Mouse (Mus musculus): ENCODE measurements around the gene Wdr24. TPM values are rescaled to one million over a fixed set of nuclear protein-coding genes. Genes with fewer than 3 reads are reported as not detected.

Gene Wdr24
- polyA plus RNA-seq, 1 experiment from 2014 or later = 30.7 TPM

DNA sequence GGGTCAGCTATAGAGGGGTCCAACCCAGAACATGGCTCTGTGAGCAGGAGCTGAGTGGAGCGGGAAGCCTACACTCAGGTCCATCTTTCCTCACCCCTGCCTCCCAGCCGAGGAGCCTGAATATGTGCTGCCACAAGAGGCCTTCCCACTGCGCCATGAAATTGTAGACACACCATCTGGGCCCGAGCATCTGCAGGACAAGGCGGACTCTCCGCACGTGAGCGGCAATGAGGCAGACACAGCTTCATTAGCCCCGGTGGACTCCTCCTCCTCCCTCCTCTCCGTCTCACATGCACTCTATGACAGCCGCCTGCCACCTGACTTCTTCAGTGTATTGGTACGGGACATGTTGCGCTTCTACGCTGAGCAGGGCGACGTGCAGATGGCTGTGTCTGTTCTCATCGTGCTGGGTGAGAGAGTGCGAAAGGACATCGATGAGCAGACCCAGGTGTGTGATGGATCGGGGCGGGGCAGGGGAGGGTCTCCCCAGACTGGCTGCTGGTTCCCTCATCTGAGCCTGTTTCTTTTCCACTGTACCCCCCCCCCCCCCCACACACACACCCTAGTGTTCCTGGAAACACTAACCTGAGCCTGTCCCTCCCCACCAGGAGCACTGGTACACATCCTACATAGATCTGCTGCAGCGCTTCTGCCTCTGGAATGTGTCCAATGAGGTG lies 4.3 kb downstream of the Wdr24 start:
- Histone ChIP-seq H3K4me2 (peak overlapping the region; percentile 92; the same call in 1 of the 2 replicates), H3K4me1 (replicated peaks) (peaks cover 85% of the 10 kb centered on the region), H3K4me3 (no peak overlapping the region), H3K9ac (peak overlapping the region; percentile 89), H3K9me3 (no peaks in the 10 kb centered on the region), H3K27ac (no peak overlapping the region; the same call in 1 of the 2 replicates), H3K27me3 (no peaks in the 10 kb centered on the region), H3K36me3 (peaks cover 51% of the 10 kb centered on the region)
- 87% methylated on average over 22 of the region's 22 CpGs for WGBS
- no peak for ATAC-seq (ENCODE audit: low FRiP score)

DNA sequence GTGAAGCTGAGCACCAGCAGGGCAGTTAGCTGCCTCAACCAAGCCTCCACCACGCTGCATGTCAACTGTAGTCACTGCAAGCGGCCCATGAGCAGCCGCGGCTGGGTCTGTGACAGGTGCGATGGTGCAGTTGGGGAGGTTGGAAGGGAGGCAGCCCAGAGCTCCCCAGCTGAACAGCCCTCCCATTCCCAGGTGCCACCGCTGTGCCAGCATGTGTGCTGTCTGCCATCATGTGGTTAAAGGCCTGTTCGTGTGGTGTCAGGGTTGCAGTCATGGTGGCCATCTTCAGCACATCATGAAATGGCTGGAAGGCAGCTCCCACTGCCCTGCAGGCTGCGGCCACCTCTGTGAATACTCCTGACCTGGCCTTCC lies 4.8 kb downstream of the Wdr24 start:
- Histone ChIP-seq H3K4me3 (peak overlapping the region; percentile 67), H3K9ac (peak overlapping the region; percentile 89), H3K36me3 (peaks cover 51% of the 10 kb centered on the region), H3K4me2 (peak overlapping the region; percentile 92), H3K9me3 (no peaks in the 10 kb centered on the region), H3K4me1 (replicated peaks) (peaks cover 82% of the 10 kb centered on the region), H3K27ac (peak overlapping the region; percentile 95), H3K27me3 (no peaks in the 10 kb centered on the region)
- 84% methylated on average over 8 of the region's 8 CpGs for whole genome bisulfite sequencing
- no peak for ATAC-seq (ENCODE audit: low FRiP score)

DNA sequence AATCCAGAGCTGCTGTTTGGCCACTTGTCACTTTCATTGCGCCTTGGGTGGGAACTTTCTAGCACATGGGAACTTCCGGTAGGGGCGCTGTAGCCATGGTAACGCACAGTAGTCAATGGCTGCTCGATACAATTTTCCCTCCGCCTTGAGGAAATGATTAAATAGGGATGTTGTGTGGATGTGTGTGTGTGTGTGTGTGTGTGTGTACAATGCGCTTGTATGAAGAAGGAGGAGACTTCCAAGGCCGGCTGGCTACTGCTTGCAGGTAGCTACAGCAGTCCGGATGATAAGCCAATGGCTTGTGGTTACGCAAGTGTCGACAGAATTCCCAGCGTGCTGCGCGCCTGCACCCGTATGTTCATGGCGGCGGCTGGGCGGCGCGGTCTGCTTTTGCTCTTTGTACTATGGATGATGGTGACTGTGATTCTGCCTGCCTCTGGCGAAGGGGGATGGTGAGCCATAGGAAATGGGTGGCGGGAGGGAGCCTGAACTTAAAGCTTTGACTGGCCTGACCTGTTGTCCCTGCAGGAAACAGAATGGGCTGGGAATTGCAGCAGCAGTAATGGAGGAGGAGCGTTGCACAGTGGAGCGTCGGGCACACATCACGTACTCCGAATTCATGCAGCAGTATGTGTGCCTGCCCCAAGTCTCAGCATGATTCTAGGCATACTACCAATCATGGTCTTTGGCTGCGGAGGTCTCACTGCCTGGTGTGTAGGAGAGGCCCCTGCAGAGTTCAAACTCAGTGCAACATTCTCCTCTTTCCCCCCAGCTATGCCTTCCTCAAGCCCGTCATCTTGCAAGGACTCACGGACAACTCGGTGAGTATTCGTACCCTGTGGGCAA lies 5.5 kb downstream of the Wdr24 start, which contains the start of gene Jmjd8:
TSS of gene Jmjd8 (plus strand) at position 156 of the 846 bp plus-strand sequence.
- Histone ChIP-seq H3K27me3 (no peaks in the 10 kb centered on the region), H3K4me3 (peak within 1 kb of the TSS; percentile 67), H3K4me1 (replicated peaks) (peaks cover 85% of the 10 kb centered on the region), H3K27ac (peak within 1 kb of the TSS; percentile 95), H3K9me3 (no peaks in the 10 kb centered on the region), H3K36me3 (peaks cover 51% of the 10 kb centered on the region), H3K4me2 (peak within 1 kb of the TSS; percentile 92), H3K9ac (peak within 1 kb of the TSS; percentile 89)
- WGBS = 1% methylated on average over 32 of the region's 32 CpGs
- ATAC-seq (ENCODE audit: low FRiP score) = peak; percentile 60

DNA sequence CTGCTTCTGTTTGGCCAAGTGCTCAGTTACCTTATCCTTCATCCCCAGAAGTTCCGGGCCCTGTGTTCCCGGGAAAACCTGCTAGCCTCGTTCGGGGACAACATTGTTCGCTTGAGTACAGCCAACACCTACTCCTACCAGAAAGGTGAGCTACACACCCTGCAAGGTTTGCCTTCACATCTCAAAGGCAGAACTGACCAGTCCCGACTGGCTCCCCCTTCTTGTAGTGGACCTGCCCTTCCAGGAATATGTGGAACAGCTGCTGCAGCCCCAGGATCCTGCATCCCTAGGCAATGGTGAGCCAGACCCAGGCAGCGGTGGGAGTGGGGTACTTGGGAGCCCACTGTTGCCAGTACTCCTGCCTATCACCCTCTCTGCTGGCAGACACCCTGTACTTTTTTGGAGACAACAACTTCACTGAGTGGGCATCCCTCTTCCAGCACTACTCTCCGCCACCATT lies 6.2 kb downstream of the Wdr24 start:
- WGBS = 40% methylated on average over 8 of the region's 8 CpGs
- H3K4me3 ChIP-seq = peak overlapping the region; percentile 67
- no peak for ATAC-seq (ENCODE audit: low FRiP score)
- H3K36me3 ChIP-seq = peaks cover 51% of the 10 kb centered on the region
- H3K9me3 ChIP-seq = no peaks in the 10 kb centered on the region
- no peaks in the 10 kb centered on the region for H3K27me3 ChIP-seq
- peak overlapping the region; percentile 89 for H3K9ac ChIP-seq
- peaks cover 85% of the 10 kb centered on the region for H3K4me1 ChIP-seq (replicated peaks)
- peak overlapping the region; percentile 95 for H3K27ac ChIP-seq
- peak overlapping the region; percentile 92 for H3K4me2 ChIP-seq

DNA sequence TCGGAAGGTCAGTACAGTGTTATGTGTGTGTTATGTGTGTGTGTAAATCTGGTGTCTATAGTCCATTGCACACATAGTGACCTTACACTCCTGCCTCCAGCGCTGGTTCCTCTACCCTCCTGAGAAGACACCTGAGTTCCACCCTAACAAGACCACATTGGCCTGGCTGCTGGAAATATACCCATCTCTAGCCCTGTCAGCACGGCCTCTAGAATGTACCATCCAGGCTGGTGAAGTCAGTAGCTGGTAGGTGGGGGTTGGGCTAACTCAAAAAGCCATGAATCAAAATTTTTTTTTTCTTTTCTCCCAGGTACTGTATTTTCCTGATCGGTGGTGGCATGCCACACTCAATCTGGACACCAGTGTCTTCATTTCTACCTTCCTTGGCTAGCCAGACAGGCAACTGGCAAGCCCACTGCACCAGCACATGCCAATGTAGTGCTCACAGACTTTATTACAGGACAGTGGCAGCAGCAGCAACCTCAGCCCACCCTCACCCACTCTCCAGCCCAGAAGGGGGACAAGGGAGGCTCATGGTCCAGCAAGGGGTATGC lies 6.8 kb downstream of the Wdr24 start:
- WGBS = 90% methylated on average over 4 of the region's 4 CpGs
- peak overlapping the region; percentile 92 for H3K4me2 ChIP-seq
- H3K9ac ChIP-seq = peak overlapping the region; percentile 89; the same call in 1 of the 2 replicates
- H3K4me1 ChIP-seq (replicated peaks) = peaks cover 85% of the 10 kb centered on the region
- H3K9me3 ChIP-seq = no peaks in the 10 kb centered on the region
- H3K4me3 ChIP-seq = peak overlapping the region; percentile 67
- H3K27ac ChIP-seq = 0 out of 2 replicates have a peak overlapping the region, but pooled peaks have one; percentile 95
- no peaks in the 10 kb centered on the region for H3K27me3 ChIP-seq
- no peak for ATAC-seq (ENCODE audit: low FRiP score)
- H3K36me3 ChIP-seq = peaks cover 58% of the 10 kb centered on the region

DNA sequence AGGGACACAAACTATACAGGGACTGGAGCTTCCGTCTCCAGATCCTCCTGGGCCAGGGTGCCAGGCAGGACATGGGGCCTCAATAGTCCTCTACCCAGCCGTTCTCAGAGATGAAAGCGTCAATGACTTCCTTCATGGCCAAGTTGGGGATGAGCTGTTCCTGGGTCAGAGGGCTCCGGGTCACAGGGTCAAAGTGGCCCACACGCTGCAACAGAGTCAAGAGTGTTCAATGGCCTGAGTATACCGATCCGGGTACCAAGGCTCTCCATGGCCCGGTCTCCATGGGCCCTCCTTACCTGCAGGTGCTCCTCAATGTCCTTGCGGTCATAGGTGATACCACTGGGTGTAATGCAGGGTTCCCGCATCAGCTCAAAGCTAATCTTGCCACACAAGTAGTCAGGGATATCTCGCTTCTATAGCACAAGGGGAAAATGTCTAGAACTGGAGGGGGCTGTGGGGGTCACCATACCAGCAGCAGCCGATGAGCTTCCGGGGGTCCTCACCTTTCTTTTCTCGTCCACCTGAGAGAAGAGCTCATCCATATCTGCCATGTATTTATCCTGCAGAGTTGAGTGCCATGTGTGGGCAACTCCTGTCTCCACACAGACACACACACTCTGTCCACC lies 7.5 kb downstream of the Wdr24 start:
- ATAC-seq (ENCODE audit: low FRiP score) = no peak
- Histone ChIP-seq H3K9me3 (no peaks in the 10 kb centered on the region), H3K36me3 (peaks cover 58% of the 10 kb centered on the region), H3K4me1 (replicated peaks) (peaks cover 85% of the 10 kb centered on the region), H3K9ac (peak overlapping the region; percentile 91), H3K27me3 (no peaks in the 10 kb centered on the region), H3K4me2 (peak overlapping the region; percentile 99), H3K4me3 (peak overlapping the region; percentile 82; the same call in 1 of the 2 replicates), H3K27ac (no peak overlapping the region; the same call in 1 of the 2 replicates)
- 91% methylated on average over 14 of the region's 14 CpGs for WGBS

DNA sequence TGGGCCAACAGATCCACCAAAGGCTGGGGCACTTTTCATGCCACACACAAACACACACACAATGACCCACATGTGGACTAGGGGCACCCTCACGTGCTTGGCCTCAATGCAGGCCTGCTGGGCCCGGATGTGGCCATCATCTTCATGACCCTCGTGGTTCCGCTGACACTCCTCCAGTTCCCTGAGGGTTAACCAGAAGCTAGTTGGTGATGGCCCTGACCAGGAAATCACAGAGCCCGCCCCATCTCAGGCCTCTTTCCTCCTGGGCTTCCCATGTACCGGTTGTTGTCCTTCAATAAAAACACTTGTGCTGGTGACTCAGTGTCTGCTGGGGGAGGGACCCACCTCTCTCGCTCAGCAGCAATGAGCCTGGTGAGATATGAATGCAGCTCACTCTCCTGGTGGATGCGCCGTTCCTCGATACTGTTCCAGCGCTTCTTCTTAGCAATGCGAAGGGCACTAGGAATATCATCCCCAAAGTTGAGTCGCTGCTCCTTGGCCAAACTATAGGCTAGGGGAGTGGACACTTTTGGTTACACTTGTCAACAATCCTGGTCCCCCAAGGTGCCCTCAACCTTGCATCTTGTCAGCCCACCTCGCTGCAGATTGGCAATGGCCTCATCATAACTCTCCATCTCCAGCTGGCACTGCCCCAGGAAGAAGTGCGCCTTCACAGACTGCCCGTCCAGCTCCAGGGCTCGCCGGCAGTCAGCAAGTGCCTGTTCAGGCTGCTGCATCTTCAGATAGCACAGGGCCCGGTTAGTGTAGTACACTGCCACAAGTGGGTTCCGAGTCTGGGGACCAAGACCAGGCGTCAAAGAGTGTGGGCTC lies 8.2 kb downstream of the Wdr24 start:
- H3K4me1 ChIP-seq (replicated peaks) = peaks cover 85% of the 10 kb centered on the region
- ATAC-seq (ENCODE audit: low FRiP score) = no peak
- peak overlapping the region; percentile 82 for H3K4me3 ChIP-seq
- peak overlapping the region; percentile 91 for H3K9ac ChIP-seq
- H3K9me3 ChIP-seq = no peaks in the 10 kb centered on the region
- WGBS = 66% methylated on average over 21 of the region's 21 CpGs
- H3K27ac ChIP-seq = peak overlapping the region; percentile 97
- no peaks in the 10 kb centered on the region for H3K27me3 ChIP-seq
- peaks cover 51% of the 10 kb centered on the region for H3K36me3 ChIP-seq
- peak overlapping the region; percentile 99 for H3K4me2 ChIP-seq

DNA sequence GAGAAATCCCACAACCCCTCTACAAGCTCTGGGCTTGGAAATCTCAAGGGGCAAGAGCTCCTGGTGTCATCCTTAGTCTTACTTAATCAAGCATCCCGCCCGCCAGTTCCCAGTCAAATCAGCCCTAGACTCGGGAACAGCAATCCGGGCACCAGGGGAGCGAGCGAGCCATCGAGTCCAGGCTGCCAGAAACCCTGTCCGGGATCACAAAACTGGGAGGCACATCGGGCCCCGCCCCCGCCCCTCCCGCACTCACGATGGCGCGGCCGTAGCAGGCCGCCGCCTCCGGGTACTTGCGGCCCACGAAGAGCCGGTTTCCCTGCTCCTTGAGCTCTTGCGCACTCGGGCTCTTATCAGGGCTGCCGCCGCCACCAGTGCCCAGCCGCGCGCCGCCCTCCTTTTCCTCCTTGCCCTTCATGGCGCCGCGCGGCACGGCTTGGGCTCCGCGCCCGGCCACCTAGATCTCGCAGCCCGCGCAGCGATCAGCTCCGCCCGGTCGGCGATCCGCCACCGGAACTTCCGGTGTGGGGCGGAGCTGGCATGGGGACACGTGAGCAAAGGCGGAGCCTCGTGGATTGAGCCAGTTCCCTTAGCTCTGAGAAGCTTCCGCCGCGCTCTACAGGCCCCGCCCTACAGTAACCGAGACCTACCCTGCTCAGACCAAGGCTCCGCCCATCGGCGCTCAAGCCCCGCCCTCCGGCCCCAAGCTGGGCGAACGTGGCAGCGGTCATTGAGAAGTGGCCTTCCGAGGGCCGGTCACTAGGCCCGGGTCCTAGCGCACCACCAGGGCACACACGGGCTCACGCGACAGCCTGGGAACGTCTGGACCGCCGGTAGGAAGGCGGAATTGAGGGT lies 9.2 kb downstream of the Wdr24 start:
- H3K4me1 ChIP-seq (replicated peaks) = peaks cover 85% of the 10 kb centered on the region
- H3K4me2 ChIP-seq = peak overlapping the region; percentile 99
- no peaks in the 10 kb centered on the region for H3K27me3 ChIP-seq
- peak overlapping the region; percentile 97 for H3K27ac ChIP-seq
- H3K36me3 ChIP-seq = peaks cover 41% of the 10 kb centered on the region
- peak overlapping the region; percentile 82 for H3K4me3 ChIP-seq
- H3K9ac ChIP-seq = peak overlapping the region; percentile 91
- no peaks in the 10 kb centered on the region for H3K9me3 ChIP-seq
- peak; percentile 89 for ATAC-seq (ENCODE audit: low FRiP score)
- WGBS = under 1% methylated on average over 64 of the region's 77 CpGs

DNA sequence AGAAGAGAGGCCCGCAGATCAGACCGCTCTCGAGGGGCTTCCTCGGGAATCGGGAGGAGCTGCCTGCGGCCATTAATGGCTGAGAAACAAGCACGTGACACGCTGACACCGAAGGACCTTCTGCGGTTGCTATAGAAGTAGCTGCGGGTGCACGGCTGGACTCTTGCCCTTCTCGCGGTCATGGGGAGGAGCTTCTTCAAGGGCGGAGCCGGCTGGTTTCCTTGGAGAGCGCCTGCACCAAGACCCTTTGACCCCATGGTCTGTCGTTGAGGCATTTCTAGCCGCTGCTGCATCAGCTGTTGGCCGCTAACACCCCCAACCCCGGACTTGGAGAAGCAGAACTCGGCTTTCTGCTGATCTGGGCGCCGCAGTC lies 9.8 kb downstream of the Wdr24 start, which contains the start of gene Stub1:
TSS of gene Stub1 (minus strand) at position 114 of the 373 bp plus-strand sequence.
- peak within 1 kb of the TSS; percentile 91 for H3K9ac ChIP-seq
- no peaks in the 10 kb centered on the region for H3K9me3 ChIP-seq
- no peaks in the 10 kb centered on the region for H3K27me3 ChIP-seq
- peaks cover 85% of the 10 kb centered on the region for H3K4me1 ChIP-seq (replicated peaks)
- peak; percentile 57 for ATAC-seq (ENCODE audit: low FRiP score)
- peak within 1 kb of the TSS; percentile 99 for H3K4me2 ChIP-seq
- peak within 1 kb of the TSS; percentile 97 for H3K27ac ChIP-seq
- peak within 1 kb of the TSS; percentile 82 for H3K4me3 ChIP-seq
- under 1% methylated on average over 24 of the region's 24 CpGs for WGBS
- peaks cover 40% of the 10 kb centered on the region for H3K36me3 ChIP-seq

DNA sequence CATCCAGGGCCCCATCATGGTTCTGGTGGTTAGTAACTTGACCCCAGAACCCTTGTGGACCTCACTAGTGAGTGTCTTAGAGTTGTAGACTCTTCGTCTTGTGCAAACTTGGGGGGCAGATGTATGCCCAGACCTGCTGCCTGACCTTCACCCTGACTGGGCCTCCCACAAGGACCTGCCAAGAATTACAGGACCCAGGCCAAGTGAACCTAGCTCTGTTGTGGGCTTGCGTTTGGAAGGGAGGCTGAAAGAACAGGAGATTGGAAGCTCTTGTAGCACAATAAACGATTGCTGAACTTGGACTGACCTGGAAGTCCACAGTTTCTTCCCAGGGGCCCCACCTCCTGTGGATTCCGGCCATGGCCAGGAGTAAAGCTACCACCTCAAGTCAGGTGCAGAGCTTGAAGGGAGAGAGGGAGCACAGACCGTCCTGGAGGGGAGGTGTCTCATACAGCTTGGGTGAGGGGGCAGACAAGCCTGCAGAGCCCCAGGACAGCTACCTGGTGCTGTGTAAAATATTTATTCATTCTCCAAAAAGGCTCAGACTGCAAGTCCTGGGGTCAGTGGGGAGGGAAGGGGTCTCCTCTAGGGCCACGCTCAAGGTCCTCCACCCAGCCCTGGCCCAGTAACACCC lies 10.7 kb downstream of the Wdr24 start:
- Histone ChIP-seq H3K4me3 (peak overlapping the region; percentile 82), H3K27me3 (no peaks in the 10 kb centered on the region), H3K36me3 (peaks cover 45% of the 10 kb centered on the region), H3K4me1 (replicated peaks) (peaks cover 88% of the 10 kb centered on the region), H3K4me2 (peak overlapping the region; percentile 99), H3K9ac (peak overlapping the region; percentile 91), H3K9me3 (no peaks in the 10 kb centered on the region), H3K27ac (peak overlapping the region; percentile 97)
- 58% methylated on average over 6 of the region's 6 CpGs for WGBS
- no peak for ATAC-seq (ENCODE audit: low FRiP score)

Measured in hindbrain, embryonic 13.5 days (tissue).